Mouse (Mus musculus) intestine, embryonic 14.5 days (tissue): Measurements from ENCODE around the gene Vtn. TPM values are rescaled to one million over a fixed set of nuclear protein-coding genes. Genes with fewer than 3 reads are reported as not detected.
A peak's percentile ranks its signal among the peaks of the same experiment; 100 is the strongest.

Source experiments
- ATAC-seq: fragments of 200-750 bp; cut with Nextera tagmentation; replicated peaks from 2 replicates; pipeline ENCODE4 v1.8.0; 2017; ENCODE audit warnings: low read depth, moderate number of reproducible peaks, moderate TSS enrichment, moderate library complexity; ENCODE audit not compliant: low FRiP score, low TSS enrichment
- DNase-seq: peaks from one replicate; pipeline ENCODE4 v3.0.0-alpha.2; 2018; ENCODE audit warnings: low spot score
- H3K27ac ChIP-seq: fragments of 300-500 bp; sonication (generic); 2 replicates; pipeline ENCODE4 v1.5.1; 2014; ENCODE audit warnings: low read depth, mild to moderate bottlenecking, control low read depth
- H3K27me3 ChIP-seq: fragments of 300-500 bp; sonication (generic); replicated peaks from 2 replicates; pipeline ENCODE4 v1.6.1; 2014; ENCODE audit warnings: low read length, control low read depth; ENCODE audit not compliant: control insufficient read depth, insufficient read depth
- H3K36me3 ChIP-seq: fragments of 300-500 bp; sonication (generic); 2 replicates; pipeline ENCODE4 v1.6.1; 2014; ENCODE audit warnings: low read length, control low read depth; ENCODE audit not compliant: control insufficient read depth, insufficient read depth
- H3K4me1 ChIP-seq: fragments of 300-500 bp; sonication (generic); replicated peaks from 2 replicates; pipeline ENCODE4 v1.6.1; 2014; ENCODE audit warnings: low read length, control low read depth, mixed read lengths; ENCODE audit not compliant: control insufficient read depth, insufficient read depth
- H3K4me2 ChIP-seq: fragments of 300-500 bp; sonication (generic); 2 replicates; pipeline ENCODE4 v1.6.1; 2014; ENCODE audit warnings: low read length
- H3K4me3 ChIP-seq: fragments of 300-500 bp; sonication (generic); 2 replicates; pipeline ENCODE4 v1.5.1; 2014; ENCODE audit warnings: low read depth, low read length, control low read depth, mixed read lengths
- H3K9ac ChIP-seq: fragments of 300-500 bp; sonication (generic); 2 replicates; pipeline ENCODE4 v1.6.1; 2014; ENCODE audit warnings: mild to moderate bottlenecking, low read length
- H3K9me3 ChIP-seq: fragments of 300-500 bp; sonication (generic); 2 replicates; pipeline ENCODE4 v1.6.1; 2016; ENCODE audit warnings: low read length, control low read depth; ENCODE audit not compliant: control insufficient read depth
- WGBS: fragments of 180-500 bp; shearing (Covaris S2); extraction: QIAGEN DNeasy Blood & Tissue Kit; methylation state at CpG from one replicate; pipeline ENCODE4 v1.1.7; 2014; 5-methylcytosine and 5-hydroxymethylcytosine counted together
- polyA plus RNA-seq: library from polyadenylated mRNA; unstranded; fragments of >200 nt; fragmentation: Nextera tagmentation; extraction: Ambion mirVana; gene quantifications from 2 replicates; pipeline ENCODE4 v1.2.1, GENCODE M21; 2014

Vtn gene
- polyA plus RNA-seq, 1 experiment from 2014 or later, result 9.1 TPM

- no peak overlapping the region for H3K4me3 ChIP-seq
- H3K9ac ChIP-seq, result no peak overlapping the region
- H3K9me3 ChIP-seq, result no peaks in the 10 kb centered on the region
- DNase-seq (no peak), ATAC-seq (no peak)
- H3K27ac ChIP-seq, result no peak overlapping the region
- H3K36me3 ChIP-seq, result no peaks in the 10 kb centered on the region
- no peaks in the 10 kb centered on the region for H3K4me1 ChIP-seq
- H3K4me2 ChIP-seq, result no peak overlapping the region
- H3K27me3 ChIP-seq, result peaks cover 24% of the 10 kb centered on the region
- 46% methylated on average over 7 of the region's 7 CpGs for WGBS
Observed at GRCm38 (mm10) chr11:78483639-78484038, 15.3 kb upstream of the Vtn start.

DNA sequence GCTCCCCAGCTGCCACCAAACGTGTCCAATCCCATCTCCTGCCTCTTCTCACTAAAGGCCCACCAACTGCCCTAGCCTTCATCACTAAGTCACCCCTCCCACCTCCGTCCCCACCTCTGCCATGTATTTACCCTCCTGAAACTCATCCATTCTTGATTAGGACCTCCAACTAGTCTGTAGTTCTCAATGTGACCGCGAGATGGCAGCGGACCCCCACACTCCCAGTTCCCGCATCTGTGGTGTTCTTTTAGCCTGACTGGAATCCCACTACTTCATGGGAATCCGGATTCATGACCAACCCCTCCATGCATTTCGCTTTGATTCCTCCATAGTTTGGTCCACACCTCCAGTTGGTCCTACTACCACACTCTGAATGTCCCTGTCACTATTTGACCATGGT lies 10.7 kb upstream of the Vtn start:
- Histone ChIP-seq H3K36me3 (no peaks in the 10 kb centered on the region), H3K4me1 (no peaks in the 10 kb centered on the region), H3K27me3 (peaks cover 59% of the 10 kb centered on the region), H3K9ac (no peak overlapping the region), H3K9me3 (no peaks in the 10 kb centered on the region), H3K4me3 (no peak overlapping the region), H3K4me2 (no peak overlapping the region), H3K27ac (no peak overlapping the region)
- DNase-seq (peak; percentile 93), ATAC-seq (0 out of 2 replicates have a peak, but pooled peaks have one; percentile 21)
- 5% methylated on average over 8 of the region's 8 CpGs for WGBS

- Histone ChIP-seq H3K27me3 (peaks cover 67% of the 10 kb centered on the region), H3K9me3 (no peaks in the 10 kb centered on the region), H3K9ac (no peak overlapping the region), H3K4me3 (peak overlapping the region; percentile 18), H3K4me2 (peak overlapping the region; percentile 42), H3K36me3 (no peaks in the 10 kb centered on the region), H3K4me1 (no peaks in the 10 kb centered on the region), H3K27ac (no peak overlapping the region)
- ATAC-seq, result 0 out of 2 replicates have a peak, but pooled peaks have one; percentile 66
- peak; percentile 61 for DNase-seq
- 12% methylated on average over 48 of the region's 48 CpGs for WGBS
Observed at GRCm38 (mm10) chr11:78490781-78491241, 8.1 kb upstream of the Vtn start.

GRCm38 (mm10) chr11:78495904-78496303 lies 3.0 kb upstream of the Vtn start:
- Histone ChIP-seq H3K36me3 (no peaks in the 10 kb centered on the region), H3K9ac (no peak overlapping the region), H3K4me1 (peaks cover 6% of the 10 kb centered on the region; the same call in 1 of the 2 replicates), H3K4me3 (no peak overlapping the region), H3K9me3 (no peaks in the 10 kb centered on the region), H3K27ac (no peak overlapping the region), H3K27me3 (peaks cover 43% of the 10 kb centered on the region), H3K4me2 (no peak overlapping the region)
- 6% methylated on average over 6 of the region's 6 CpGs for WGBS
- DNase-seq (peak; percentile 80), ATAC-seq (no peak)

GRCm38 (mm10) chr11:78497071-78497541 lies 1.8 kb upstream of the Vtn start:
- H3K27ac ChIP-seq, result no peak overlapping the region
- peak overlapping the region; percentile 95 for H3K4me2 ChIP-seq
- peak overlapping the region; percentile 41 for H3K9ac ChIP-seq
- WGBS, result under 1% methylated on average over 44 of the region's 44 CpGs
- peaks cover 6% of the 10 kb centered on the region; the same call in 1 of the 2 replicates for H3K4me1 ChIP-seq
- no peaks in the 10 kb centered on the region for H3K9me3 ChIP-seq
- H3K36me3 ChIP-seq, result no peaks in the 10 kb centered on the region
- peak overlapping the region; percentile 48 for H3K4me3 ChIP-seq
- DNase-seq, result peak; percentile 58
- H3K27me3 ChIP-seq, result peaks cover 31% of the 10 kb centered on the region
- peak; percentile 33 for ATAC-seq

DNA sequence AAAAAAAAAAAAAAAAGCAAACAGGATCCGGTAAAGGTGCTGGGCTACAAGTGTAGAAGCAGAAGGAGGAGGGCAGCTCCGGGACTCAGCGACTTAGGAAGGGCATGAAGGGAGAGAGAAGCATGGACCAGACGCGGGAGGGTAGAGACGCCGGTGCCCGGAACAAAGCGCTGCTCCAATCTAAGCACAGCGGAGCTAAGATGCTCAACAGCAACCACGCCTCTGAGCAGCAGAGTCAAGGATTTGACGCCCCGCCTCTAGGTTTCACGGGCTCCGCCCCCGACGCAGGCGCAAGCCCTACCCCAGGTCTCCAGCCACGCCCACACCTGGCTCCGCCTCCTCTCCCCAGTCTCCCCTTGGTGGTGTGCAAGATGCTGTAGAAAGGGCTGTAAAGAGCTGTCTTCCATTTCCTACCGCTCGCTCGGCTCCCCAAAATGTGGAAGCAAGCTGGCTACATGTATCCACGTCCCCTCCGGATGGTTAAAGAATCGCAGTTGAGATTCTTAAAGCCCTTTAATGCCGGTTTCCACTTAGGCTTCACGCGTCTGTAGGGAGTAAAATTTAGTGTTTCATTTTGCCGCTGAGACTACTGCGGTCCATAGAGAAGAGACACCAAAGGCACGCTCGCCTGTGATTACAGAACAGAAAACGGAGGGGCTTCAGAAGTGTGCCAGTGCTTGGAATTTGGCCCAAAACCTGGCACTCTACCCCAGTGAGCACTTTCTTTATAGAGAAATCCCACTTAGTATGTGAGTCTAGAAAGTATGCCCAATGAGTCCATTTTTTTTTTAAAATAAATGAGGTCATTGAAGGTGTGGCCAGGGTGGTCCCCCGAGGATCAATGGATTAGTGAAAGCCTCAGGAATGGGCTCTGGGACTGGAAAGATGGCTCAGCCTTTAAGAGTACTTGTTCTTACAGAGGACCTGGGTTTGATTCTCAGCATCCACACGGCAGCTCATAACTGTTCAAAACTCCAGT lies 1.1 kb upstream of the Vtn start, which contains the start of gene Sarm1:
Sarm1 (minus strand) TSS at position 211 of the 979 bp plus-strand sequence.
- Histone ChIP-seq H3K4me1 (peaks cover 6% of the 10 kb centered on the region; the same call in 1 of the 2 replicates), H3K27me3 (peaks cover 30% of the 10 kb centered on the region), H3K36me3 (no peaks in the 10 kb centered on the region), H3K9me3 (no peaks in the 10 kb centered on the region), H3K9ac (peak within 1 kb of the TSS; percentile 41), H3K4me2 (peak within 1 kb of the TSS; percentile 95), H3K27ac (no peak within 1 kb of the TSS; the same call in 1 of the 2 replicates), H3K4me3 (peak within 1 kb of the TSS; percentile 48)
- ATAC-seq (peak; percentile 94), DNase-seq (peak; percentile 94)
- 3% methylated on average over 36 of the region's 36 CpGs for WGBS

- H3K4me1 ChIP-seq, result peaks cover 6% of the 10 kb centered on the region; the same call in 1 of the 2 replicates
- no peak overlapping the region for H3K9ac ChIP-seq
- WGBS, result 50% methylated on average over 16 of the region's 16 CpGs
- no peak overlapping the region for H3K4me3 ChIP-seq
- no peak overlapping the region for H3K4me2 ChIP-seq
- peaks cover 26% of the 10 kb centered on the region for H3K27me3 ChIP-seq
- no peak for ATAC-seq
- no peak overlapping the region for H3K27ac ChIP-seq
- DNase-seq, result no peak
- no peaks in the 10 kb centered on the region for H3K9me3 ChIP-seq
- H3K36me3 ChIP-seq, result no peaks in the 10 kb centered on the region
Observed at GRCm38 (mm10) chr11:78499543-78499942, 652 bp downstream of the Vtn start.

DNA sequence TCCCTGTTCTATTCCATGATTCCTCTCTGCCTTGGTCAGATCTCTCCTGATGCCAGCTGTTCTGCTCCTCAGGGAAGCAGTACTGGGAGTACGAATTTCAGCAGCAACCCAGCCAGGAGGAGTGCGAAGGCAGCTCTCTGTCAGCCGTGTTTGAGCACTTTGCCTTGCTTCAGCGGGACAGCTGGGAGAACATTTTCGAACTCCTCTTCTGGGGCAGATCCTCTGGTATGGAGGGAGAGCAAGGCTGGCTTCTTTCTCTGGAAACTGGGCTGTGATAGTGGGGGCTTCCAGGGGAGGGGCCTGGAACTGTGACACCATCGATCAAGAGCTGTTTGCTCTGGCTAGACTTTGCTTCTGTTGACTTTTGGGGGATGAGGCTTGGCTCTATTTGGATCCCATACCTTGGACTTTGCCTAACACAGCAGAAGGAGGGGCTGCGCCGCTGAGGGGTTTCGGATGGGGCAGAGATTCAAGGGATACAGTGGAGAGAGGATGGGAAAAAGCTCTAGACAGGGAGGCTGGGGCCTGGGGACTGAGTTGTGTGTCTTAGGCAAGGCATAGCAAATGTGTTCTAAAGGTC lies 1.8 kb downstream of the Vtn start:
- peaks cover 23% of the 10 kb centered on the region for H3K27me3 ChIP-seq
- H3K4me3 ChIP-seq, result no peak overlapping the region
- 67% methylated on average over 9 of the region's 9 CpGs for WGBS
- no peak overlapping the region for H3K27ac ChIP-seq
- DNase-seq (no peak), ATAC-seq (no peak)
- no peak overlapping the region for H3K4me2 ChIP-seq
- no peak overlapping the region for H3K9ac ChIP-seq
- peaks cover 6% of the 10 kb centered on the region; the same call in 1 of the 2 replicates for H3K4me1 ChIP-seq
- H3K9me3 ChIP-seq, result no peaks in the 10 kb centered on the region
- H3K36me3 ChIP-seq, result 0 out of 2 replicates have a peak, but pooled peaks cover 1% of the 10 kb centered on the region
